Mouse (Mus musculus) layer of hippocampus, adult 9-11 months (tissue): ENCODE results near the gene Ggcx.

Experiments
- DNase-seq: peaks from one replicate; pipeline ENCODE4 v3.0.0; 2022

Gene Ggcx

GRCm38 (mm10) chr6:72388266-72388665, 25.8 kb upstream of the Ggcx start:
- DNase-seq, result no peak

- DNase-seq, result no peak
Observed at GRCm38 (mm10) chr6:72388791-72389329, 25.2 kb upstream of the Ggcx start.

GRCm38 (mm10) chr6:72389471-72389940, 24.6 kb upstream of the Ggcx start:
- no peak for DNase-seq

- peak; percentile 38 for DNase-seq
Observed at GRCm38 (mm10) chr6:72389941-72390771, 24.0 kb upstream of the Ggcx start, which contains the start of gene Vamp8. Gene Vamp8, minus strand, starts transcription at chr6:72390703.

GRCm38 (mm10) chr6:72390795-72391521, 23.1 kb upstream of the Ggcx start:
- no peak for DNase-seq

GRCm38 (mm10) chr6:72392341-72392740, 21.8 kb upstream of the Ggcx start:
- DNase-seq, result no peak

GRCm38 (mm10) chr6:72396837-72397251, 17.3 kb upstream of the Ggcx start:
- no peak for DNase-seq

GRCm38 (mm10) chr6:72399967-72400366, 14.1 kb upstream of the Ggcx start:
- no peak for DNase-seq

GRCm38 (mm10) chr6:72401875-72402274, 12.2 kb upstream of the Ggcx start:
- DNase-seq, result peak; percentile 59

- DNase-seq, result no peak
Observed at GRCm38 (mm10) chr6:72405356-72405755, 8.8 kb upstream of the Ggcx start.

- DNase-seq, result peak; percentile 83
Observed at GRCm38 (mm10) chr6:72407119-72407518, 7.0 kb upstream of the Ggcx start.

GRCm38 (mm10) chr6:72409567-72409966, 4.5 kb upstream of the Ggcx start:
- no peak for DNase-seq

GRCm38 (mm10) chr6:72410003-72410402, 4.1 kb upstream of the Ggcx start:
- DNase-seq, result no peak

- no peak for DNase-seq
Observed at GRCm38 (mm10) chr6:72410518-72410917, 3.6 kb upstream of the Ggcx start.

GRCm38 (mm10) chr6:72415181-72415580, 1.1 kb downstream of the Ggcx start:
- no peak for DNase-seq

GRCm38 (mm10) chr6:72415964-72416772, 2.1 kb downstream of the Ggcx start:
- no peak for DNase-seq

- no peak for DNase-seq
Observed at GRCm38 (mm10) chr6:72418279-72418678, 4.2 kb downstream of the Ggcx start.

GRCm38 (mm10) chr6:72419806-72420205, 5.7 kb downstream of the Ggcx start:
- DNase-seq, result no peak

- no peak for DNase-seq
Observed at GRCm38 (mm10) chr6:72420901-72421300, 6.8 kb downstream of the Ggcx start.

GRCm38 (mm10) chr6:72425646-72426045, 11.5 kb downstream of the Ggcx start:
- no peak for DNase-seq

- peak; percentile 42 for DNase-seq
Observed at GRCm38 (mm10) chr6:72428036-72428435, 13.9 kb downstream of the Ggcx start.

- no peak for DNase-seq
Observed at GRCm38 (mm10) chr6:72429061-72429842, 15.1 kb downstream of the Ggcx start.
